8 mouse cellular contexts compared by ENCODE assay signal in the genomic region with DNA sequence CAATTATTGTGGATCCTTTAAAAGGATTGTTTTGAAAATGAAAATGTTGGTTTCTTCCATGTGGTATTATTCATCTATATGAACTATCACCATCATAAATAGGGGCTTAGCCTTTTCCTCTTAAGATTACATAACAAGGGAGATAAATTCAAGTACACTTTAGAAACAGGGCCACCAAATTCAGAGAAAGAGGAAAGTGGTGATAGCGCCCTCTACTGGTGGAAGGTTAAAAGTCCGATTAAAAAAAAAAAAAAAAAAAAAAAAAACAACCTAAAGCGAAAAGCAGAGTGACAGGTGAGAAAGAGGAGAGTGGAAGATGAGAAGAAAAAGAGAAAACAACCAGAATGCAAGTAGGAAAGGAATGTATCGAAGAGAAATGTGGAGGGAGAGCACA.
A peak's percentile ranks its signal among the peaks of the same experiment; 100 is the strongest.
DNase-seq lines count a peak whose midpoint lies in the region; ATAC-seq lines count a peak whose summit lies in the region.

No protein-coding gene starts in this region.

- no peaks in the 10 kb centered on the region for H3K36me3 ChIP-seq in forebrain, embryonic 14.5 days (ENCODE audit: control insufficient read depth, insufficient read depth, low read length)
- H3K36me3 ChIP-seq in forebrain, embryonic 11.5 days (ENCODE audit: control insufficient read depth, insufficient read depth, low read length) = no peaks in the 10 kb centered on the region
- no peaks in the 10 kb centered on the region for H3K36me3 ChIP-seq in midbrain, embryonic 14.5 days (ENCODE audit: control insufficient read depth, insufficient read depth, low read length)
- H3K36me3 ChIP-seq in midbrain, embryonic 16.5 days (ENCODE audit: control insufficient read depth, insufficient read depth, low read length) = no peaks in the 10 kb centered on the region
- H3K36me3 ChIP-seq in hindbrain, embryonic 10.5 days = no peaks in the 10 kb centered on the region

- DNase-seq in forebrain, embryonic 14.5 days (ENCODE audit: low spot score) = peak; percentile 74
- DNase-seq in forebrain, embryonic 11.5 days (ENCODE audit: low spot score) = no peak
- peak; percentile 82 for DNase-seq in midbrain, embryonic 14.5 days
- DNase-seq in c-Kit-positive CD71-positive TER-119-positive erythroid progenitor cells, embryonic 14.5 days (ENCODE audit: low spot score) = peak; percentile 59
- peak; percentile 32 for DNase-seq in lung, postnatal 36 days
- DNase-seq in hindbrain, embryonic 10.5 days (ENCODE audit: low spot score) = no peak

- no peaks in the 10 kb centered on the region for H3K27me3 ChIP-seq in forebrain, embryonic 14.5 days (replicated peaks; ENCODE audit: control insufficient read depth, insufficient read depth, low read length)
- no peaks in the 10 kb centered on the region for H3K27me3 ChIP-seq in forebrain, embryonic 11.5 days (ENCODE audit: control insufficient read depth, insufficient read depth, low read length)
- no peaks in the 10 kb centered on the region for H3K27me3 ChIP-seq in midbrain, embryonic 14.5 days (ENCODE audit: control insufficient read depth, insufficient read depth, low read length)
- H3K27me3 ChIP-seq in midbrain, embryonic 16.5 days (ENCODE audit: control insufficient read depth, insufficient read depth, low read depth, low read length) = no peaks in the 10 kb centered on the region
- H3K27me3 ChIP-seq in hindbrain, embryonic 10.5 days (ENCODE audit: insufficient read depth, poor library complexity, severe bottlenecking) = no peaks in the 10 kb centered on the region

- no peak overlapping the region for H3K4me2 ChIP-seq in forebrain, embryonic 14.5 days (ENCODE audit: low read length)
- no peak overlapping the region for H3K4me2 ChIP-seq in forebrain, embryonic 11.5 days (ENCODE audit: low read depth, low read length, severe bottlenecking)
- no peak overlapping the region for H3K4me2 ChIP-seq in midbrain, embryonic 14.5 days (ENCODE audit: low read length)
- H3K4me2 ChIP-seq in midbrain, embryonic 16.5 days (ENCODE audit: low read length) = no peak overlapping the region

- no peak overlapping the region for H3K4me3 ChIP-seq in forebrain, embryonic 14.5 days (ENCODE audit: low read depth, low read length)
- no peak overlapping the region for H3K4me3 ChIP-seq in forebrain, embryonic 11.5 days (ENCODE audit: low read depth, low read length)
- H3K4me3 ChIP-seq in midbrain, embryonic 14.5 days (replicated peaks; ENCODE audit: low read depth, low read length) = no peak overlapping the region
- no peak overlapping the region for H3K4me3 ChIP-seq in midbrain, embryonic 16.5 days (ENCODE audit: low read depth, low read length)
- H3K4me3 ChIP-seq in hindbrain, embryonic 10.5 days = no peak overlapping the region

- WGBS in forebrain, embryonic 14.5 days = 8% methylated on average over 4 of the region's 4 CpGs
- 5% methylated on average over 3 of the region's 4 CpGs for WGBS in forebrain, embryonic 11.5 days
- WGBS in midbrain, embryonic 14.5 days = 7% methylated on average over 4 of the region's 4 CpGs
- WGBS in midbrain, embryonic 16.5 days = 13% methylated on average over 4 of the region's 4 CpGs
- WGBS in hindbrain, embryonic 10.5 days = 7% methylated on average over 4 of the region's 4 CpGs

- no peaks in the 10 kb centered on the region for H3K9me3 ChIP-seq in forebrain, embryonic 14.5 days (replicated peaks; ENCODE audit: control insufficient read depth, low read length)
- H3K9me3 ChIP-seq in forebrain, embryonic 11.5 days (ENCODE audit: control insufficient read depth, low read length) = no peaks in the 10 kb centered on the region
- H3K9me3 ChIP-seq in midbrain, embryonic 14.5 days (ENCODE audit: control insufficient read depth, low read length) = no peaks in the 10 kb centered on the region
- H3K9me3 ChIP-seq in midbrain, embryonic 16.5 days (replicated peaks; ENCODE audit: control insufficient read depth, low read length, poor library complexity, severe bottlenecking) = no peaks in the 10 kb centered on the region
- H3K9me3 ChIP-seq in hindbrain, embryonic 10.5 days = no peaks in the 10 kb centered on the region

- no peak overlapping the region for H3K27ac ChIP-seq in forebrain, embryonic 14.5 days (ENCODE audit: low read depth, low read length)
- no peak overlapping the region for H3K27ac ChIP-seq in forebrain, embryonic 11.5 days (ENCODE audit: low read depth, low read length)
- no peak overlapping the region for H3K27ac ChIP-seq in midbrain, embryonic 14.5 days (replicated peaks; ENCODE audit: low read depth, low read length)
- H3K27ac ChIP-seq in midbrain, embryonic 16.5 days (ENCODE audit: low read length) = no peak overlapping the region
- no peak overlapping the region for H3K27ac ChIP-seq in hindbrain, embryonic 10.5 days

- ATAC-seq in forebrain, embryonic 14.5 days = no peak
- no peak for ATAC-seq in forebrain, embryonic 11.5 days (replicated peaks; ENCODE audit: low FRiP score)
- no peak for ATAC-seq in midbrain, embryonic 14.5 days (ENCODE audit: low FRiP score, low TSS enrichment)
- ATAC-seq in midbrain, embryonic 16.5 days = no peak
- no peak for ATAC-seq in megakaryocyte-erythroid progenitor cell, adult 5-6 weeks (replicated peaks; ENCODE audit: low FRiP score, low TSS enrichment, poor library complexity, severe bottlenecking)

- no peaks in the 10 kb centered on the region for H3K4me1 ChIP-seq in forebrain, embryonic 14.5 days (ENCODE audit: control insufficient read depth, insufficient read depth, low read length)
- peaks cover 3% of the 10 kb centered on the region; the same call in 1 of the 2 replicates for H3K4me1 ChIP-seq in forebrain, embryonic 11.5 days (replicated peaks; ENCODE audit: control insufficient read depth, insufficient read depth, low read length)
- H3K4me1 ChIP-seq in midbrain, embryonic 14.5 days (ENCODE audit: control insufficient read depth, insufficient read depth, low read length) = peaks cover 3% of the 10 kb centered on the region; the same call in 1 of the 2 replicates
- peaks cover 5% of the 10 kb centered on the region; the same call in 1 of the 2 replicates for H3K4me1 ChIP-seq in midbrain, embryonic 16.5 days (ENCODE audit: control insufficient read depth, insufficient read depth, low read length)
- peaks cover 9% of the 10 kb centered on the region for H3K4me1 ChIP-seq in hindbrain, embryonic 10.5 days (replicated peaks)

- no peak overlapping the region for H3K9ac ChIP-seq in forebrain, embryonic 14.5 days (ENCODE audit: low read length)
- no peak overlapping the region for H3K9ac ChIP-seq in forebrain, embryonic 11.5 days (ENCODE audit: low read length)
- no peak overlapping the region for H3K9ac ChIP-seq in midbrain, embryonic 14.5 days (replicated peaks; ENCODE audit: low read length)
- no peak overlapping the region for H3K9ac ChIP-seq in midbrain, embryonic 16.5 days (ENCODE audit: low read depth, low read length)

Comparison
In these comparisons a context has a peak if more than half of its experiments do, and no peak if none do; other contexts are left out.
1. DNase-seq: peak in forebrain, embryonic 14.5 days (single experiment), midbrain, embryonic 14.5 days (single experiment), c-Kit-positive CD71-positive TER-119-positive erythroid progenitor cells, embryonic 14.5 days (single experiment) and lung, postnatal 36 days (single experiment); none in forebrain, embryonic 11.5 days (single experiment) and hindbrain, embryonic 10.5 days (single experiment).